Mouse (Mus musculus) lung, postnatal 14 days (tissue): ENCODE measurements around the gene Olfr140.

Source experiments
- DNase-seq: peaks from one replicate; pipeline ENCODE4 v3.0.0; 2021

The Olfr140 gene

GRCm38 (mm10) chr2:90063494-90063893 is at the start of gene Olfr140:
TSS of gene Olfr140 (minus strand) at chr2:90063594.
- DNase-seq: no peak

- DNase-seq: no peak
Observed at GRCm38 (mm10) chr2:90070065-90070464, 6.7 kb upstream of the Olfr140 start.

- no peak for DNase-seq
Observed at GRCm38 (mm10) chr2:90035037-90035436, 28.4 kb downstream of the Olfr140 start, which contains the start of gene Olfr1265. TSS of gene Olfr1265 (plus strand) at chr2:90035337.

- no peak for DNase-seq
Observed at GRCm38 (mm10) chr2:90025477-90025876, 37.9 kb downstream of the Olfr140 start, which contains the start of gene Olfr1264. TSS of gene Olfr1264 (minus strand) at chr2:90025577.

GRCm38 (mm10) chr2:90011831-90012230 is 51.6 kb downstream of the Olfr140 start, which contains the start of gene Olfr1263:
TSS of gene Olfr1263 (plus strand) at chr2:90012131.
- DNase-seq: no peak

- DNase-seq: no peak
Observed at GRCm38 (mm10) chr2:89999845-90000244, 63.5 kb downstream of the Olfr140 start, which contains the start of gene Olfr1262. TSS of gene Olfr1262 (plus strand) at chr2:90000145.
